Mouse (Mus musculus) ES-Bruce4 (cell line): ENCODE data around the gene Kcnab2.

Experiments used
- CTCF ChIP-seq: IDR thresholded peaks from one replicate; pipeline ENCODE4 v1.8.1; 2011; ENCODE audit warnings: low read depth, low read length
- POLR2A ChIP-seq: IDR thresholded peaks from one replicate; pipeline ENCODE4 v1.8.1; 2011; ENCODE audit warnings: low read length; ENCODE audit not compliant: insufficient read depth

- TF ChIP-seq POLR2A (no peak), CTCF (no peak)
Observed at GRCm38 (mm10) chr4:152477106-152477465, 585 bp downstream of the Kcnab2 start.
